24 mouse cellular contexts compared by ENCODE assay signal in genomic region chr13:52533644-52534043, GRCm38 (mm10).
"Had no signal": no experiment of that assay in that cellular context is flagged by ENCODE, and none has a peak within 500 bp of the region (broad histone marks: within the 10 kb centered on the region; RNA-seq: fewer than 3 reads in every experiment).

No protein-coding gene starts in this region.

- DNase-seq: kidney, adult 2 months; kidney, postnatal 10 days; kidney, postnatal 36 days; layer of hippocampus, postnatal 36 days; left cerebral cortex, postnatal 4 days; lung, adult 2 months; lung, postnatal 14 days; lung, postnatal 4 days; midbrain, embryonic 14.5 days; right cerebral cortex, adult 18-20 months; right cerebral cortex, postnatal 14 days; right cerebral cortex, postnatal 4 days; spleen, adult 18-20 months; thymus, adult 2 months; thymus, postnatal 14 days; thymus, postnatal 4 days had no signal

- H3K4me2 ChIP-seq: intestine, embryonic 15.5 days; limb, embryonic 12.5 days; limb, embryonic 15.5 days; liver, embryonic 12.5 days; liver, embryonic 15.5 days; midbrain, embryonic 11.5 days had no signal

- H3K9ac ChIP-seq: intestine, embryonic 15.5 days; limb, embryonic 12.5 days; limb, embryonic 15.5 days; liver, embryonic 12.5 days; liver, embryonic 15.5 days had no signal

- H3K9me3 ChIP-seq: intestine, embryonic 15.5 days; limb, embryonic 15.5 days; liver, embryonic 12.5 days; liver, embryonic 15.5 days had no signal

- H3K4me3 ChIP-seq: intestine, embryonic 15.5 days; left cerebral cortex, adult 2 months; limb, embryonic 12.5 days; limb, embryonic 15.5 days; liver, embryonic 12.5 days; liver, embryonic 15.5 days had no signal

- H3K27ac ChIP-seq: intestine, embryonic 15.5 days; left cerebral cortex, adult 2 months; limb, embryonic 12.5 days; limb, embryonic 15.5 days; liver, embryonic 12.5 days; liver, embryonic 15.5 days; stomach, postnatal 0 days had no signal

- ATAC-seq: intestine, embryonic 15.5 days; liver, embryonic 12.5 days had no signal

- H3K36me3 ChIP-seq: intestine, embryonic 15.5 days; limb, embryonic 12.5 days; limb, embryonic 15.5 days; liver, embryonic 12.5 days; liver, embryonic 15.5 days had no signal
